9 mouse cellular contexts compared by ENCODE assay signal in the genomic region with DNA sequence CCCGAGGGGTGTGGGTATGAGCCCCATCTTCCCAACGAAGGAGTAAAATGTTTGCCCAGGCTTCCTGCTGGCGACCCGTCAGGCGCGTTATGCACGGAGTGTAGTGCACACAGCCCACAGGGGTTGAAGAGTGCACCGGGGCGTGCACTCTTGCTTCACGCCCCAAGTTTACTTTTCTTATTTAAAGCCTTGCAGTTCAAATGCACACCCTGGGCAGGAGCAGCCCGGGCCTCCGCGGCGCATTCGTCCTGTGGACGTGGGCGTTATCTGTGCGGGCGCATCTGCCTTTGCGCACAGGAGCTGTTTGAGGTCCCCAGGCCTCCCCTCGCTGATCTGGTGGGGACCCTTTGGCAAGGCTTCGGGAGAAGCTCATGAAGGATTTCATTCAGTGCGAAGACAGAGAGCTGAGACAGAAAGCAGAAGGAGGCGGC. TPM values are rescaled to one million over a fixed set of nuclear protein-coding genes. Genes with fewer than 3 reads are reported as not detected.
DNase-seq lines count a peak whose midpoint lies in the region; ATAC-seq and TF ChIP-seq lines count a peak whose summit lies in the region.
"Had no signal": no experiment of that assay in that cellular context is flagged by ENCODE, and none has a peak within 500 bp of the region (broad histone marks: within the 10 kb centered on the region; RNA-seq: fewer than 3 reads in every experiment).

No protein-coding gene starts in this region.

- peaks cover 22% of the 10 kb centered on the region for H3K4me1 ChIP-seq in hindbrain, embryonic 10.5 days (replicated peaks)
- no peaks in the 10 kb centered on the region for H3K4me1 ChIP-seq in hindbrain, postnatal 0 days (ENCODE audit: insufficient read depth, low read length)
- H3K4me1 ChIP-seq in hindbrain, embryonic 13.5 days (replicated peaks) = peaks cover 14% of the 10 kb centered on the region

- no peak for ATAC-seq in hindbrain, postnatal 0 days
- ATAC-seq in hindbrain, embryonic 13.5 days (ENCODE audit: low FRiP score) = no peak

- peak overlapping the region; percentile 56 for H3K4me3 ChIP-seq in hindbrain, embryonic 10.5 days
- H3K4me3 ChIP-seq in hindbrain, postnatal 0 days (ENCODE audit: low read length) = no peak overlapping the region
- peak overlapping the region; percentile 32; the same call in 1 of the 2 replicates for H3K4me3 ChIP-seq in hindbrain, embryonic 13.5 days
- H3K4me3 ChIP-seq: erythroblast, embryonic 14.5 days had no signal

- H3K9ac ChIP-seq in hindbrain, postnatal 0 days (replicated peaks; ENCODE audit: low read length) = no peak overlapping the region
- H3K9ac ChIP-seq in hindbrain, embryonic 13.5 days = no peak overlapping the region

- no peaks in the 10 kb centered on the region for H3K36me3 ChIP-seq in hindbrain, embryonic 10.5 days
- H3K36me3 ChIP-seq in hindbrain, postnatal 0 days (ENCODE audit: insufficient read depth, low read length) = no peaks in the 10 kb centered on the region
- H3K36me3 ChIP-seq in hindbrain, embryonic 13.5 days = no peaks in the 10 kb centered on the region

- peak; percentile 59 for DNase-seq in hindbrain, embryonic 10.5 days (ENCODE audit: low spot score)
- DNase-seq in hindbrain, postnatal 0 days (ENCODE audit: low spot score) = no peak
- peak; percentile 76 for DNase-seq in ZHBTc4 (ENCODE audit: low read depth, low spot score)
- peak; percentile 55 for DNase-seq in neural tube, embryonic 10.5 days (ENCODE audit: extremely low spot score, low spot score)
- DNase-seq in c-Kit-positive CD71-positive TER-119-positive erythroid progenitor cells, embryonic 14.5 days (ENCODE audit: low spot score) = no peak
- DNase-seq in cerebellum, postnatal 4 days (ENCODE audit: low spot score in 2 of 2) = no peak
- DNase-seq in kidney, adult 11 months = no peak

- WGBS in hindbrain, embryonic 10.5 days = under 1% methylated on average over 24 of the region's 24 CpGs
- under 1% methylated on average over 24 of the region's 24 CpGs for WGBS in hindbrain, postnatal 0 days
- under 1% methylated on average over 24 of the region's 24 CpGs for WGBS in hindbrain, embryonic 13.5 days

- H3K27me3 ChIP-seq in hindbrain, embryonic 10.5 days (ENCODE audit: insufficient read depth, poor library complexity, severe bottlenecking) = peaks cover 86% of the 10 kb centered on the region
- H3K27me3 ChIP-seq in hindbrain, postnatal 0 days (ENCODE audit: insufficient read depth, low read length) = peaks cover 56% of the 10 kb centered on the region
- peaks cover 82% of the 10 kb centered on the region for H3K27me3 ChIP-seq in hindbrain, embryonic 13.5 days

- 0 out of 2 replicates have a peak overlapping the region, but pooled peaks have one; percentile 77 for H3K27ac ChIP-seq in hindbrain, embryonic 10.5 days
- H3K27ac ChIP-seq in hindbrain, postnatal 0 days = no peak overlapping the region
- H3K27ac ChIP-seq in hindbrain, embryonic 13.5 days = no peak overlapping the region

- TF ChIP-seq CTCF in hindbrain, postnatal 0 days (IDR thresholded peaks at IDR 0.05; ENCODE audit: low read depth) = no peak

- no peak overlapping the region; the same call in 1 of the 2 replicates for H3K4me2 ChIP-seq in hindbrain, postnatal 0 days (ENCODE audit: low read depth, low read length)
- peak overlapping the region; percentile 50 for H3K4me2 ChIP-seq in hindbrain, embryonic 13.5 days

- H3K9me3 ChIP-seq in hindbrain, embryonic 10.5 days = no peaks in the 10 kb centered on the region
- no peaks in the 10 kb centered on the region for H3K9me3 ChIP-seq in hindbrain, postnatal 0 days (ENCODE audit: low read length)
- H3K9me3 ChIP-seq in hindbrain, embryonic 13.5 days = no peaks in the 10 kb centered on the region

RNA-seq across cellular contexts. Expression of a gene that starts 0.8 kb away (rescaled TPM):
- 1.6 and 1.9 TPM in 2 replicates for polyA plus RNA-seq in hindbrain, embryonic 10.5 days (2016; fragmentation: Nextera tagmentation; extraction: Ambion mirVana)
- not detected in 2 replicates for total RNA-seq in hindbrain, postnatal 0 days (2014; rRNA removed)
- 0.44 and 0.64 TPM in 2 replicates for polyA plus RNA-seq in hindbrain, postnatal 0 days (2015; fragmentation: Nextera tagmentation; extraction: Ambion mirVana)
- polyA plus RNA-seq in hindbrain, embryonic 13.5 days (2015; fragmentation: Nextera tagmentation; extraction: Ambion mirVana) = 0.61 and 1.0 TPM in 2 replicates
- polyA plus RNA-seq: erythroblast, embryonic 14.5 days had no signal

RNA-seq across cellular contexts. Expression of a gene that starts 0.8 kb away (rescaled TPM):
- polyA plus RNA-seq in hindbrain, embryonic 10.5 days (2016; fragmentation: Nextera tagmentation; extraction: Ambion mirVana) = 15.1 and 20.0 TPM in 2 replicates
- total RNA-seq in hindbrain, postnatal 0 days (2014; rRNA removed) = 0.26 TPM in 1 of 2 replicates, not detected in the other
- 0.28 and 0.48 TPM in 2 replicates for polyA plus RNA-seq in hindbrain, postnatal 0 days (2015; fragmentation: Nextera tagmentation; extraction: Ambion mirVana)
- 1.9 and 2.4 TPM in 2 replicates for polyA plus RNA-seq in hindbrain, embryonic 13.5 days (2015; fragmentation: Nextera tagmentation; extraction: Ambion mirVana)
- polyA plus RNA-seq: erythroblast, embryonic 14.5 days had no signal

RNA-seq across cellular contexts. Expression of a gene that starts 10.1 kb away (rescaled TPM):
- polyA plus RNA-seq in hindbrain, embryonic 10.5 days (2016; fragmentation: Nextera tagmentation; extraction: Ambion mirVana) = 21.4 and 28.9 TPM in 2 replicates
- 5.5 TPM in 1 of 2 replicates, not detected in the other for total RNA-seq in hindbrain, postnatal 0 days (2014; rRNA removed)
- polyA plus RNA-seq in hindbrain, postnatal 0 days (2015; fragmentation: Nextera tagmentation; extraction: Ambion mirVana) = 2.4 and 4.2 TPM in 2 replicates
- 4.2 and 8.0 TPM in 2 replicates for polyA plus RNA-seq in hindbrain, embryonic 13.5 days (2015; fragmentation: Nextera tagmentation; extraction: Ambion mirVana)
- polyA plus RNA-seq: erythroblast, embryonic 14.5 days had no signal

Comparison
In these comparisons a context has a peak if more than half of its experiments do, and no peak if none do; other contexts are left out.
1. DNase-seq: peak in hindbrain, embryonic 10.5 days (single experiment), ZHBTc4 (single experiment) and neural tube, embryonic 10.5 days (single experiment); none in hindbrain, postnatal 0 days (single experiment), c-Kit-positive CD71-positive TER-119-positive erythroid progenitor cells, embryonic 14.5 days (single experiment), cerebellum, postnatal 4 days (0 of 2) and kidney, adult 11 months (single experiment).